Mouse (Mus musculus): ENCODE data around the gene Gba2. TPM values are rescaled to one million over a fixed set of nuclear protein-coding genes. Genes with fewer than 3 reads are reported as not detected.
"Not testable (repeated sequence)": the region's sequence is repeated elsewhere in the genome, so short reads cannot be mapped to it uniquely, and the experiment has no call there.

The Gba2 gene
- total RNA-seq (2017): 9.3 to 22.3 TPM (median 9.7 TPM) in 3 replicates

DNA sequence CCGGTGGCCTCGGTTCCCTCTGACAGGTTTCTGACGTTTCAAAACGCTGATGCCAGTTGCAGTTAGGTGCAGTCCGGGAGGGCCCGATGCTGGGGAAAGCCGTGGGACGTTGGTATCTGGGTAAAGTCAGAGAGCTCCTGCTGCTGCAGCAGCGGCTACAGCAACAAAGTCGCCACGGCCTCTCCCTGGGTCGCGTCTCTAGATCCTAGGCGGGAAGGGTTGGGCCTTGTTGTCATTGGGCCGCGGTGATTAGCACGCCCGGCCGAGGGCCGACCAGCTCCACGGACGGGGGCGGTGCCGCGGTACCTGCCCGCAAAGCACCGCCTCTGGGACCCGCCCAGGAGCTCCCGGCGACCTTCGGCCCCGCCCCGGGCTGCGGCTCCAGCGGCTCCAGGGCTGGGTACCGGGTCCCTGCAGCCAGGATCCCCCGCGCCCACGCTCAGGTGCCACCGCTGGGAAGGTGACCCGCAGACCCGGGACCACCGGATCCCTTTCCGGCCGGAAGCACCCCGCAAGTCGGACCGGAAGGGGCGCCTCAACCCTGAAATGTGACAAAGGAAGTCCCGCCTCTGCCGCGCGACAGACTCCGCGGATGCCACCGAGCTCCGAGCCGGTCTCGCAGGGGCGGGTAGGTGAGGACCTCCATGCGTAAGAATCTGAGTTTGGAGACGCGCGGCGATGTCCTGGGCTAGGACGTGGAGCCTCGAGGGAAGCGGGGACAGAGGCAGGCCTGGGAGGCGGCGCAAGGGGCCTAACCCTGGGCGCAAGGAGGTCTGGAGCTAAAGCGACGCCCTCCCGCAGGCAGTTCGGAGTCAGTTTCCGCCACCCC is at the start of gene Gba2, which contains the start of gene Rgp1:
Gene Gba2 (minus strand): TSS at position 498 of the 829 bp plus-strand sequence.
Gene Rgp1 (plus strand): TSS at position 340 of the 829 bp plus-strand sequence.
- ATAC-seq (replicated peaks; ENCODE audit: insufficient number of reproducible peaks, low FRiP score, low TSS enrichment, poor library complexity, severe bottlenecking): peak; percentile 88

DNA sequence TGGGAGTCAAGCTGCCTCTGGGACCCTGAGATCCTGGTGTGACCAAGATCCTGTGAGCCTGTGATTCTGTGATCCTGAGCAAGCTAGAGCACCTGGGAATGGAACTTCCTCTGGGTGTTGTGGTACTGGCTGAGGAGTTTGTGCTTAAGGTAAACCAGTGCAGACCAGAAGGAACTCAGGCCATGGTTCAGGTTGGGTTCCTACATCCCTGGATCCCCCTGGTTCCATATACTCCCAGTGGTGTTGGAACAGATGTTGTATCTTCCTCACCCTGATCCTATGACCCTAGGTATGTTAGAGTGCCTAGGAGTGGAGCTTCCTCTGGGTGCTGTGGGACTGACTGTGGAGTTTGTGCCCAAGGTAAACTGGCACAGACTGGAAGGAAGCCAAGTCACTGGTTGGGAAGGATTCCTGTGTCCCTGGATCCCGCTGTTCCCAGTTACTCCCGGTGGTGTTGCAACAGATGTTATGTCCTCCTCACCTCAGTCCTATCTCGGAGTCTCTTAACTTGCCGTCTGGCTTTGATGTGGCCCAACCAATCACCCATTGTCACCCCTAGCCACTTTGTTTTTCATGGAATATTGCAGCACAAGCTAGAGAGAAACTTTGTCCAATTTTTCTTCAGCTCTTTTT is 41.6 kb upstream of the Gba2 start:
- ATAC-seq (replicated peaks; ENCODE audit: insufficient number of reproducible peaks, low FRiP score, low TSS enrichment, poor library complexity, severe bottlenecking): no peak

DNA sequence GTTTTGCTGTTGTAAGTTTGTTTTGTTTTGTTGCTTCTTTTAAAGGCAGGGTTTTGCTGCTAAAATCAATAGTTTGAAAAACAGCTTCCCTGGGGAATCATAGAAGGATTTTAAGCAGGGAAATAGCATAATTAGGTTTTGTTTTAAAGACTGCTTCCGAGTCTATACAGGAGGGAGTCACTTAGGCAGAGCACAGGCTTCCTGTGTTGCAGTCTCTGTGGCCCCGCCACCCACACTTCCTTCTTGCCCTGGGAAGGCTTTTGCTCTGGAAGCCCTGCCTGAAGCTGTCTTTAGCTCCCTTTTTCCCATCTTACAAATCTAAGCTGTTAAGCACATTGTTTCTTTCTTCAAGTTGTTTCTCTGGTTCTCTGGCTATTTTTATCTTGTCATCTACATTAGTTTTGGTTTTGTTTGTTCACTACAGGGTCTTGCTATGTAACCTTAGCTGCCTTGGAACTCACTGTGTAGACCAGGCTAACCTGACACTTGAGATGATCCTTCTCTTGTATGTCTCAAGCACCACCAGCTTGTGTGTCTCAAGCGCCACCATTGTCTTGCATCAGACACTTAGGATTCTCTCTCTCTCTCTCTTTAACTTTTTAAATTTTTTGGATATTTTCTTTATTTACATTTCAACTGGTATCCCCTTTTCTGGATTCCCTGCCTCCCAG is 34.5 kb upstream of the Gba2 start:
- no peak; the same call in 1 of the 2 replicates for ATAC-seq (replicated peaks; ENCODE audit: insufficient number of reproducible peaks, low FRiP score, low TSS enrichment, poor library complexity, severe bottlenecking)

DNA sequence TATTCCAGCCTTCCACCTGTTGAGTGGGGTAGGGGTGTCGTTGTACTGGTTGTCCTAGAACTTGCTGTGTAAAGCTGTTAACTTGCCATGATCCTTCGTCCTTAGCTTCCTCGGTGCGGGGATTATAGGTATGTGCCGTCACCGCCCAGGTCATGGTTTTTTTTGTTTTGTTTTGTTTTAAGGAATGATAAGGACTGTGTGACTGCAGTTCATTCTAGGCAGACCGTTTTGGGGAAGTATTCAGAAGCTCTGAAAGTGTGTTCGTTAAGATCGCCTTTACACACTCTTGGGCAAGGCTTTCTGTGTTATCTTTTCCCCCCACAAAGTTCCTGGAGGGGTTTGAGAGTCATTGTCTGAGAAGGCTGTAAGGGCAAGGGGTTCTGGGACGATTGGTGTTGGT is 33.9 kb upstream of the Gba2 start:
- ATAC-seq (replicated peaks; ENCODE audit: insufficient number of reproducible peaks, low FRiP score, low TSS enrichment, poor library complexity, severe bottlenecking): no peak

DNA sequence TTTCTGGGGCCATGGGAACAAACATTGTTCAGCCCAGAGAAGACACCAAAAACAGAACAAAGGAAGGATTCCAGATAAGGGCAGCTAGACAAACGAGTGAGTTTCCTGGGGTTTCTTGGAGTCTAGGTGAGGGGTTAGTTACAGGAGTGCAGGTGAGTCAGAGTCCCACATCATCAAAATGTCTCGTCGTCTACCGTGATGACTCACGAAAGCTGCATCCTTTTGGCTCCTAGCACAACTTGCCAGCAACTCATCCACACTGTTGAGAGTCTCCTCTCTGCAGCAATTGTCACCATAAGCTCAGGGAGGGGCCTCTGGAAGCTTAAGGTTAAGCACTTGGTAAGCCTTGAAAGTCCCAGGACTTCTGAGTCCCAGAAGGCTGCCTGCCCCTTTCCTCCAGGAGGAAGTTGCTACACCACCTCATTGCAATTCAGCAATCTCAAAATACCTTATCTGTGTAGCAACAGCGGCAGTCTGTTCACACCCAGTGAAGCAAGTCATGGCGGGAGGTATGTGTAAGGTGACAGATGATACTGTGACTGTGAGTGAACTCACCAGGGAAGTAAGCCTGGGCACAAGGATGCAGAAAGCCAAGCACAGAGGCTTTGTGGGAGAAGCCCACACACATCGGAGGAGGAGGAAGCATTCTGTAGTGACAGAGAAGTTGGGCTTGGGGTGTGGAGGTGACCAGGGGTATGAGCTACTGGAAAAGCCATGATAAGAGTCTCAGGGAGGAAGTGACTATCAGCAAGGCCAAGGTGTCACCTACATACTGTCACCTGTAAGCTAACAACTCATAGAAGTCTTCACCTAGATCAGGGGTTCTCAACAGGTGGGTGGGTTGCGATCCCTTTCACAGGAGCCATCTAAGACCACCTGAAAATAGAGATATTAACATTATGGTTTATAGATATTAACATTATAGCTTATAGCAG is 26.3 kb upstream of the Gba2 start:
- ATAC-seq (replicated peaks; ENCODE audit: insufficient number of reproducible peaks, low FRiP score, low TSS enrichment, poor library complexity, severe bottlenecking): no peak

DNA sequence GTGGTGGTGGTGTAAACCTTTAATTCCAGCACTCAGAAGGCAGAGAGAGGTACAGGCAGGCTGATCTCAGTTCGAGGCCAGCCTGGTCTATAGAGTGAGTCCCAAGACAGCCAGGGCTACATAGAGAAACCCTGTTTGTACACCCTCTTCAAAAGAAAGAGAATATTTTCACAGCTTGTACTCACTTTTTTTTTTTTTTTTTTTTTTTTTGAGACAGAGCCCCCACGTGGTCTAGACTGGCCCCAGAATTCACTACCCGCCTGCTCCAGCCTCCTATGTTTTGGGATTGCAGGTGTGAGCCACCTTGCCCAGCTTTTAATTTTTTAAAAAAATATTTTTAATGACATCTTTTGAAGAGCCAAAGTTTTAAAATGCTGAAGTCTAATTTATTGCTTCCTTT is 25.4 kb upstream of the Gba2 start:
- no peak for ATAC-seq (replicated peaks; ENCODE audit: insufficient number of reproducible peaks, low FRiP score, low TSS enrichment, poor library complexity, severe bottlenecking)

DNA sequence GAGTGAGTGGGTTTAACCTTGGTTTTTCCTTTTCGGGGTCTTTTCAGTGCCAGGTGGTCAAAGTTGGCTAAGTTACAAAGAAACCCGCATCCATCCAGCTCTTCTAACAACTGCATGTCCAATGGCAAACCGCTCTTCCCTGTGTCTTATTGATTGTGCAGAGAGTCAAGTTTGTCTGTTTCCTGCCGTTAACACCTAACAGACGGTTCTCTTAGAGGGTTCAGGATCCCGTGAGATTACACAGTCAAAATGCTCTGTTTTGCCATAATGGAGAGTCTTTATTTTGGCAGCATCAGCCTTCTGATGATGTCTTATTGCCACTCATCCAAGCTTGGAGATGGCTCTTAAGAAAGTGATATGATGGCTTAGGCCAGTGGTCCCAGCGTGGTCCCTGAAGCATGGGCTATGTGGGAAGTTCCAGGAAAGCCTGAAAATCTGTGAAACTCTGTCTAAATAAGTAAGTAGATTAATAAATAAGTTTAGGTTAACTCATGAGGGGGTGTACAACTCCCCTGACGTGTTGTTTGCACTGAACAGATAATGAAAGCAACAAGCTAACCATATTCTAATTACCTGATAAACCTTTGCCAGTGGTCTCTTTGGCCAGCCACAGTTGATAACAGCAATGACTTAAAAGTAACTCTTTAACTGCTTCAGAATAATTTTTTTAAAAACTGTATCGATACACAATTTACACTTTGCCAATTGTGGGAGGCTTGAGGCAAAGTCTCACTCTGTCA is 21.7 kb upstream of the Gba2 start:
- ATAC-seq (replicated peaks; ENCODE audit: insufficient number of reproducible peaks, low FRiP score, low TSS enrichment, poor library complexity, severe bottlenecking): no peak

DNA sequence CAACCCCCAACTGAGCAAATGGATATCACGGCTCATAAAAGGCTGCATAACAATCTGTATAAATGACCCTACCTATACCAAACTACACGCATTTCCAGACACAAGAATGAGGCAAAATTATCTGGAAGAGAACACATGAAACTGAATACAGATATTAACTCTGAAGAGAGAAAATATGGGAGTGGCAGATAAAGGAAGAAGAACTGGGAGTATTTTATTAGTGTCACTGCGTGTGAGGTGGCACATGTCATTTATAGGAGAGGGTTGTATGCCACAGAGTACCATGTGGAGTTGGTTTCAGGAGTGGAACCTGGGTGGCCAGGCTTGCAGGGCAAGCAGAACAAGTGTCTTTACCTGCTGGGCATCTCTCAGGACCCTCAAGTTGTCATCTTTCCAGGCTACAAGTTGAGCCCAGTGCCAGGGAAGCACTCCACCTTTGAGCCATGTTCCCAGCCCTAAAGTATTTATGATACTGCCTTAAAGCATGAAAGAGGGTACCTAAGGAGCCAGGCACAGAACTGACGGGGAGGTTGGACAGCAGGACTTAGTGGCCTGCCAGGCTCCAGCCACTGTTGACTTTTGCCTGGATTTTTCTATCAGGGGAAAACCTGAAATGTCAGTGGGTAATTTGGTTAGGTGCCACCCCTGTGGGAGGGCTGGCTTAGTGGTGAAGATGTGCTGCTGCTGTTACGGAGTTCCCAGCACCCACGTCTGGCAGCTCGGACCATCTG is 20.1 kb upstream of the Gba2 start:
- no peak for ATAC-seq (replicated peaks; ENCODE audit: insufficient number of reproducible peaks, low FRiP score, low TSS enrichment, poor library complexity, severe bottlenecking)

DNA sequence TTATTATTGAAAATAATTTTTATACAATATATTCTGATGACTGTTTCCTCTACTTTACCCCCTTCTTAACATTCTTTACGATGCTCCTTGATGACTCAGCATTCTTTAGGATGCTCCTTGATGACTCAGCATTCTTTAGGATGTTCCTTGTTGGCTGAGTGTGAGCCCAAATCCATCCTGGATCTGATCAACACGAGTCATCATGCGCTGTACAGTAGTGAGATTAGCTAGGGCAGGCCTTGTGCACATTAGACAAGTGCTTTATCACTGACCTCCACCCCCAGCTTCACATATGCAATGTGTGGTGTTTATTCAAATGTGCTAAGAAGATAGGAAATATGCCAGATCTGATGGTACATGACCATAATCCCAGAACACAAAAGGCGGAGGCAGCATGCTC is 19.5 kb upstream of the Gba2 start:
- ATAC-seq (replicated peaks; ENCODE audit: insufficient number of reproducible peaks, low FRiP score, low TSS enrichment, poor library complexity, severe bottlenecking): no peak

DNA sequence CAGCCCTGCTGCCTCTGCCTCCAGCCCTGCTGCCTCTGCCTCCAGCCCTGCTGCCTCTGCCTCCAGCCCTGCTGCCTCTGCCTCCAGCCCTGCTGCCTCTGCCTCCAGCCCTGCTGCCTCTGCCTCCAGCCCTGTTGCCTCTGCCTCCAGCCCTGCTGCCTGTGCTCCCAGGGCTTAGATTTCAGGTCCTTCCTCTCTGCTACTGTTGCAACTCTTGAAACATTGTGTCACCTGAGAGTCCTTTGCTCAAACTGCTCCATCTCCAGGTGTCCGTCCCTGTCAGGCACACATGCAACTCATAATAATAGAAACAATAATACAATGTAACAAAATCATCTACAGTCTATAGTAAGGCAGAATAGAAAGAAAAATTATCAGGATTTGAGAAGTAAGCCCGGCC is 17.9 kb upstream of the Gba2 start:
- not testable (repeated sequence) for ATAC-seq (replicated peaks; ENCODE audit: insufficient number of reproducible peaks, low FRiP score, low TSS enrichment, poor library complexity, severe bottlenecking)

DNA sequence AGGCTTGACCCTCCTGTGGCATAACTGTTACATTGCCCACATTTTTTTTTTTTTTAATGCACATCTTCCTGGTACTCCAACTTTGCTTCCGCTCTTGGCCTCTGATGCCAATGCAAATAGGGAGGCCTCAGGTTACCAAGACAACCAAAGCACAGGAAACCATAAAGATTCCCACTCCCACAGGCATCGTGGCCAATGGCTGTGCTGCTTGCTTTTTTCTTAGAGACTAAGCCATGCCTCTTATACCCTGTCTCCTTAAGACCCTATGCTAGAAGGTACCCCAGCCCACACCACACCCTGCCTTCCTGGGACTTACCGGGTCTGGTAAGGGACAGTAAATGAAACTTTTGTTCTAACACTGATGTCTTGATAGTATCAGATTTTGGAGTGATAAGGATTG is 14.8 kb upstream of the Gba2 start:
- no peak for ATAC-seq (replicated peaks; ENCODE audit: insufficient number of reproducible peaks, low FRiP score, low TSS enrichment, poor library complexity, severe bottlenecking)

DNA sequence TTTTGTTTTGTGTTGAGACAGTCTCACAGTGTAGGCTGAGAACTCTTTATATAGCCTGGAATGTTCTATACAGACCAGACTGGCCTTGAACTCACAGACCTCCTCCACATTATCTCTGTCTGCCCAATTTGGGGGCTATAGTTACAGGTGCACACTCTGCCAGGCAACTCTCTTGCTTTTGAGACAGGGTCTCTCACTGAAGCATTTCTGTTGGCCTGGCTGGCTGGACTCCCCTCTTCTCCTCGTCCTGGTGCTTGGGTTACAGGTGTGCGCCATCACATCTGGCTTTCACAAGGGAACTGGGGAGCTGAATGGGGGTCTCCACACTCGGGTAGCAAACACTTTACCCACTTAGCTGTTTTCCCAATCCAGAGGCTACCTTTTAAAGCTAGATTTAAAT is 13.3 kb upstream of the Gba2 start:
- no peak for ATAC-seq (replicated peaks; ENCODE audit: insufficient number of reproducible peaks, low FRiP score, low TSS enrichment, poor library complexity, severe bottlenecking)

DNA sequence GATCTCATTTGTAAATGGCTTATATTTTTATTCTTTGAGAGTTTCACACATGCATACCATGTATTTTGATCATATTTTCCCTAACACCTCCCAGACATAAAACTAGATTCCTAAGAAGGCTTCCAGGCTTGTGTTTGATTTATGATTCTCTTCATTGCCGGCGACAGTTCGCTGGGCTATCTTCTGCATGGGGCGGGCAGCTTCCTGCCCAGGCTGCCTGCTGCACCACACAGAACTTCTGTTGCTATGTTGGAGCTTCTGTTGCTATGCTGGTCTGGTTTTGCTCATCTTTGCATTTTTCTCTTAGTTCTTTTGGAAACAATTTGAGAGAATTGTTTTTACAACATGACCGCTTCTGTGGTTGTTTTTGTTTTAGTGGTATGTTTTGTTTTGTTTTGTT is 12.9 kb upstream of the Gba2 start:
- no peak for ATAC-seq (replicated peaks; ENCODE audit: insufficient number of reproducible peaks, low FRiP score, low TSS enrichment, poor library complexity, severe bottlenecking)

DNA sequence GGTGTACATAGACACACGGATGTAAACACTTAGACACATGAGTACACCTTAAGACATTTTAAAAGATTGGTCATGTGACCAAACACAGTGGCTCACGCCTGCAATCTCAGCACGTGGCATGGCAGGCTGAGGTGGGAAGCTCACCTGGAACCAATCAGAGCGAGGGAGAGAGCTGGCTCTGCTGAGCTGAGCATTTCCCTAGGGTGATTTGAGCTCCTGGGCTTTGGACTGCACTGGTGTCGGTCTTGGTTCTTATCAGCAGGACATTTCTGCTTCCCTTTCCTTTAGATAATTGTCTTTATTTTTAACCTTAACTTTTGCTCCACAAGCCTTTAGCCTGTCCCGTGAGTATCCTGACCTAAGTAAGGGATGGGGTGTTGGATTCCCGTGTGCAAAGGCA is 9.0 kb upstream of the Gba2 start:
- no peak for ATAC-seq (replicated peaks; ENCODE audit: insufficient number of reproducible peaks, low FRiP score, low TSS enrichment, poor library complexity, severe bottlenecking)

DNA sequence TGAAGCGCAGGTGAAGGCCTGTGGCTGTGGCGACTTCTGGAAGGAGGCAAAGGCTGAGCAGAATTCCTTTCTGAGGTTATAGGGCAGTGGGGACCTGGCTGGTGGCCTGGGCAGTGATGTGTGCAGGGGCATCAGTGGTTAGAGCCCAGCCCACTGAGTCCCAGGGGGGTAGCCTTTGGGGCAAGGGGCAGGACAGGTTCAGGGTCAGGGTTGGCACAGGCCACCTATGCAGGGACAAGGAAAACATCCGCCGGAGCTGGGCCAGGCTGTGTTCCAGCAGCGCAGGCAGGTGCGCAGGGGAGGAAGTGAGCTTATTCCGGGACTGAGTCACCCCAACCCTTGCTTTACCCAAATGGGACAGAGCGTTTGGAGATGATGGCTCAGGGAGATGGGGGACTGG is 7.7 kb upstream of the Gba2 start:
- ATAC-seq (replicated peaks; ENCODE audit: insufficient number of reproducible peaks, low FRiP score, low TSS enrichment, poor library complexity, severe bottlenecking): no peak

DNA sequence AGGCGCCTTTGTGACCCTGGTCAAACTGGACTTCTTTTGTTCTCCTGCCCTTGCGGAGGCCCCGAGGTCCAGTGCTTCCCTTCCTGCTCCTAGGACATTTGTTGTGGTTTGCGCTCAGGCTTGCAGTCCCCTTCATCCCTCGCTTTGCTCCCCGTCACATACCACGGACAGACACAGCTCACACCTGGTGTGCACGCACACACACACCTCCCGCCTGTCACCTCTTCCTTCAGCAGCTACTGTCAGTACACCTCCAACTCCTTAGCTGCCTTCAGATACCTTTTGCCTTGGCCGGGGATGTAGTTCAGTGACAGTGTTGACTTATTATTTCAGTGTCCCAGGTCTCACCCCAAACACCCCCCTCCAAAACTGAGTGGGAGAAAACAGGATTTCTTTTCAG is 7.0 kb upstream of the Gba2 start:
- no peak for ATAC-seq (replicated peaks; ENCODE audit: insufficient number of reproducible peaks, low FRiP score, low TSS enrichment, poor library complexity, severe bottlenecking)
